Mouse (Mus musculus) midbrain, postnatal 0 days (tissue): ENCODE measurements around the gene C1qtnf1. TPM values are rescaled to one million over a fixed set of nuclear protein-coding genes. Genes with fewer than 3 reads are reported as not detected.

Experiments
- ATAC-seq: fragments of 200-750 bp; cut with Nextera tagmentation; 2 replicates; pipeline ENCODE4 v1.8.0; 2017; ENCODE audit warnings: moderate number of reproducible peaks, mild to moderate bottlenecking, moderate TSS enrichment, moderate library complexity; ENCODE audit not compliant: low FRiP score
- DNase-seq: peaks from one replicate; pipeline ENCODE4 v3.0.0-alpha.2; 2015; ENCODE audit warnings: low spot score
- H3K27ac ChIP-seq: fragments of 300-500 bp; sonication (generic); 2 replicates; pipeline ENCODE4 v1.5.1; 2014; ENCODE audit warnings: low read depth, mild to moderate bottlenecking, low read length, mixed read lengths
- H3K27me3 ChIP-seq: fragments of 300-500 bp; sonication (generic); 2 replicates; pipeline ENCODE4 v1.6.1; 2014; ENCODE audit warnings: low read length, control low read depth, mixed read lengths; ENCODE audit not compliant: insufficient read depth
- H3K36me3 ChIP-seq: fragments of 300-500 bp; sonication (generic); 2 replicates; pipeline ENCODE4 v1.6.1; 2014; ENCODE audit warnings: low read length, control low read depth, mixed read lengths; ENCODE audit not compliant: insufficient read depth
- H3K4me1 ChIP-seq: fragments of 300-500 bp; sonication (generic); 2 replicates; pipeline ENCODE4 v1.6.1; 2014; ENCODE audit warnings: mild to moderate bottlenecking, control low read depth, antibody characterized with exemption, low read length, mixed read lengths; ENCODE audit not compliant: insufficient read depth
- H3K4me2 ChIP-seq: fragments of 300-500 bp; sonication (generic); 2 replicates; pipeline ENCODE4 v1.6.1; 2014; ENCODE audit warnings: low read depth, mild to moderate bottlenecking, low read length, mixed read lengths; ENCODE audit not compliant: poor library complexity, severe bottlenecking
- H3K4me3 ChIP-seq: fragments of 300-500 bp; sonication (generic); 2 replicates; pipeline ENCODE4 v1.5.1; 2014; ENCODE audit warnings: low read depth, mild to moderate bottlenecking, low read length, moderate library complexity
- H3K9ac ChIP-seq: fragments of 300-500 bp; sonication (generic); replicated peaks from 2 replicates; pipeline ENCODE4 v1.6.1; 2014; ENCODE audit warnings: mild to moderate bottlenecking, low read length, moderate library complexity, mixed read lengths; ENCODE audit not compliant: poor library complexity, severe bottlenecking
- H3K9me3 ChIP-seq: fragments of 300-500 bp; sonication (generic); 2 replicates; pipeline ENCODE4 v1.6.1; 2016; ENCODE audit warnings: low read length, control low read depth
- CTCF ChIP-seq: IDR thresholded peaks from 2 replicates; pipeline ENCODE4 v1.5.1; 2016; ENCODE audit warnings: antibody characterized with exemption, mild to moderate bottlenecking
- WGBS: fragments of 180-500 bp; shearing (Covaris S2); extraction: QIAGEN DNeasy Blood & Tissue Kit; methylation state at CpG from one replicate; pipeline ENCODE4 v1.1.7; 2014; 5-methylcytosine and 5-hydroxymethylcytosine counted together
- polyA plus RNA-seq: library from polyadenylated mRNA; unstranded; fragments of >200 nt; fragmentation: Nextera tagmentation; extraction: Ambion mirVana; gene quantifications from 2 replicates; pipeline ENCODE4 v1.2.1, GENCODE M21; 2015
- total RNA-seq: library from RNA; depleted of rRNA; stranded (reverse); fragments of >200 nt; gene quantifications from 2 replicates; pipeline ENCODE4 v1.2.3, GENCODE M21; 2014

Gene C1qtnf1
- total and polyA plus RNA-seq, 2 experiments from 2014 or later = 5.2 to 8.7 TPM

DNA sequence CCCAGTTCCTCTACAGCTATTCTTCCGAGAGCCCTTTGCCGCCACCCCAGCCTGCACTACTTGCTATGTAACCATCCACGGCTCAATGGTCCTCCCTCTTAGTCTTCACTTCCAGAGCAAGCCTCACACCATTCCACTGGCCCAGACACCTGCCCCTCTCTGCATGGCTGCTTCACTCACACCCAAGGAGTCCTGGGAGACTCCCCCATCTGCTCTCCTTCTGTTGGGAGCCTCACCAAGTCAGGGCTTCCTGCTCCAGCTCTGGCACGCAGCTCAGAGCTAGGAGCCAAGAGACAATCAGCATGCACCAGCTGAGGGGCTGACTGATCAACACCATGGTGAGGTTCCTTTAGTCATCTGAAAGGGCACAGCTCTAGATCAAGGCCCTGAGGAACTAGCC is 14.9 kb upstream of the C1qtnf1 start:
- ATAC-seq (no peak), DNase-seq (peak; percentile 47)
- 84% methylated on average over 4 of the region's 4 CpGs for WGBS
- H3K9me3 ChIP-seq = no peaks in the 10 kb centered on the region
- no peak overlapping the region for H3K4me2 ChIP-seq
- peaks cover 11% of the 10 kb centered on the region; the same call in 1 of the 2 replicates for H3K4me1 ChIP-seq
- H3K27me3 ChIP-seq = no peaks in the 10 kb centered on the region
- no peak overlapping the region for H3K27ac ChIP-seq
- H3K4me3 ChIP-seq = no peak overlapping the region
- H3K9ac ChIP-seq = no peak overlapping the region
- no peak for TF ChIP-seq CTCF
- H3K36me3 ChIP-seq = peaks cover 41% of the 10 kb centered on the region

GRCm38 (mm10) chr11:118414270-118414669 is 13.7 kb upstream of the C1qtnf1 start:
- no peak for ATAC-seq
- WGBS = 93% methylated on average over 5 of the region's 5 CpGs

GRCm38 (mm10) chr11:118415630-118416029 is 12.4 kb upstream of the C1qtnf1 start:
- TF ChIP-seq CTCF = no peak
- no peak for ATAC-seq

More at GRCm38 (mm10) chr11:118414270-118414669, 13.7 kb upstream of the C1qtnf1 start:
- H3K9ac ChIP-seq = no peak overlapping the region
- no peak overlapping the region for H3K4me3 ChIP-seq
- TF ChIP-seq CTCF = no peak
- no peaks in the 10 kb centered on the region for H3K27me3 ChIP-seq
- no peaks in the 10 kb centered on the region for H3K9me3 ChIP-seq
- H3K27ac ChIP-seq = no peak overlapping the region
- H3K36me3 ChIP-seq = peaks cover 32% of the 10 kb centered on the region
- no peak overlapping the region for H3K4me2 ChIP-seq
- no peak for DNase-seq
- H3K4me1 ChIP-seq = peaks cover 13% of the 10 kb centered on the region; the same call in 1 of the 2 replicates

GRCm38 (mm10) chr11:118416046-118416445 is 12.0 kb upstream of the C1qtnf1 start:
- no peak for DNase-seq
- H3K4me2 ChIP-seq = no peak overlapping the region
- peaks cover 13% of the 10 kb centered on the region; the same call in 1 of the 2 replicates for H3K4me1 ChIP-seq
- no peak overlapping the region for H3K9ac ChIP-seq
- 67% methylated on average over 7 of the region's 7 CpGs for WGBS
- no peaks in the 10 kb centered on the region for H3K27me3 ChIP-seq
- no peaks in the 10 kb centered on the region for H3K9me3 ChIP-seq
- no peak overlapping the region for H3K4me3 ChIP-seq
- H3K36me3 ChIP-seq = peaks cover 18% of the 10 kb centered on the region
- no peak for ATAC-seq
- TF ChIP-seq CTCF = no peak
- no peak overlapping the region for H3K27ac ChIP-seq

More at GRCm38 (mm10) chr11:118415630-118416029, 12.4 kb upstream of the C1qtnf1 start:
- Histone ChIP-seq H3K9me3 (no peaks in the 10 kb centered on the region), H3K4me1 (peaks cover 13% of the 10 kb centered on the region; the same call in 1 of the 2 replicates), H3K9ac (no peak overlapping the region), H3K27ac (no peak overlapping the region), H3K4me2 (no peak overlapping the region), H3K4me3 (no peak overlapping the region), H3K27me3 (no peaks in the 10 kb centered on the region), H3K36me3 (peaks cover 22% of the 10 kb centered on the region)
- 89% methylated on average over 6 of the region's 6 CpGs for WGBS
- DNase-seq = no peak

DNA sequence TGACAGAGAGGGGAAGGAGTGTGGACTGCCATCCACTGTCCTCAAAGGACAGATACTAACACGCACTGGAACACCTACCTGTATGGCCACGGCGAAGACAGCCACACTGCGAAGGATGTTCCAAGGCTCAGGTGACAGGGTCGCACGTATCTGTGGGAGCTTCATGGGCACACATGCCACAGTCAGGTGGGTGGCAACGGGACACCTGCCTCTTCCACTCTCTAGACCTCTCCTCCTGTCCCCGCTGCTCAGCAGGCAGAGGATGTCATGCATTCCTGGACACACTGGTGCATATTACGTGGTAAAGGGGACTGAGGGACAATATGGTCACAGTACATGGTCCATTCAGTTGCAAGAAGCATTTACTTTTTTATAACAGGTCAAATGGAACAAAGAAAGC is 10.5 kb upstream of the C1qtnf1 start:
- Histone ChIP-seq H3K27me3 (no peaks in the 10 kb centered on the region), H3K4me2 (peak overlapping the region; percentile 93; the same call in 1 of the 2 replicates), H3K9ac (0 out of 2 replicates have a peak overlapping the region, but pooled peaks have one; percentile 96)

GRCm38 (mm10) chr11:118418442-118418833 is 9.6 kb upstream of the C1qtnf1 start:
- peak; percentile 25 for ATAC-seq

More for the DNA sequence above, 10.5 kb upstream of the C1qtnf1 start:
- no peak for DNase-seq
- WGBS = 93% methylated on average over 9 of the region's 9 CpGs
- no peak for TF ChIP-seq CTCF
- Histone ChIP-seq H3K36me3 (peaks cover 15% of the 10 kb centered on the region; the same call in 1 of the 2 replicates), H3K4me3 (peak overlapping the region; percentile 85; the same call in 1 of the 2 replicates), H3K27ac (no peak overlapping the region), H3K9me3 (no peaks in the 10 kb centered on the region), H3K4me1 (peaks cover 13% of the 10 kb centered on the region; the same call in 1 of the 2 replicates)
- ATAC-seq = no peak

More at GRCm38 (mm10) chr11:118418442-118418833, 9.6 kb upstream of the C1qtnf1 start:
- Histone ChIP-seq H3K4me1 (peaks cover 13% of the 10 kb centered on the region), H3K27me3 (no peaks in the 10 kb centered on the region), H3K9ac (peak overlapping the region; percentile 96), H3K36me3 (0 out of 2 replicates have a peak, but pooled peaks cover 13% of the 10 kb centered on the region), H3K4me2 (peak overlapping the region; percentile 93), H3K27ac (peak overlapping the region; percentile 70), H3K4me3 (peak overlapping the region; percentile 85), H3K9me3 (no peaks in the 10 kb centered on the region)
- DNase-seq = no peak
- no peak for TF ChIP-seq CTCF
- WGBS = 6% methylated on average over 11 of the region's 12 CpGs
